Mouse (Mus musculus): ENCODE data around the gene Kcnj12. TPM values are rescaled to one million over a fixed set of nuclear protein-coding genes. Genes with fewer than 3 reads are reported as not detected.

Gene Kcnj12
- polyA plus RNA-seq (2012; ENCODE audit: low replicate concordance), result 0.16 TPM in 1 of 2 replicates, not detected in the other

GRCm38 (mm10) chr11:61022550-61023391 lies at the start of gene Kcnj12:
Gene Kcnj12, plus strand, starts transcription at chr11:61022564.

Other genes starting within 250 kb of the Kcnj12 start
- 1.7 and 6.6 TPM in 2 replicates for gene Top3a, start 245.2 kb upstream of the Kcnj12 start, polyA plus RNA-seq (2012; ENCODE audit: low replicate concordance)
- 0.97 and 3.1 TPM in 2 replicates for gene Smcr8, start 245.0 kb upstream of the Kcnj12 start, polyA plus RNA-seq (2012; ENCODE audit: low replicate concordance)
- 1.0 and 2.3 TPM in 2 replicates for gene Shmt1, start 210.8 kb upstream of the Kcnj12 start, polyA plus RNA-seq (2012; ENCODE audit: low replicate concordance)
- 2.1 and 5.7 TPM in 2 replicates for gene Dhrs7b, start 191.9 kb upstream of the Kcnj12 start, polyA plus RNA-seq (2012; ENCODE audit: low replicate concordance)
- gene Tmem11, start 143.3 kb upstream of the Kcnj12 start, polyA plus RNA-seq (2012; ENCODE audit: low replicate concordance), result 9.4 and 11.9 TPM in 2 replicates
- gene Natd1, start 107.8 kb upstream of the Kcnj12 start, polyA plus RNA-seq (2012; ENCODE audit: low replicate concordance), result 5.6 and 45.7 TPM in 2 replicates
- gene Map2k3, start 90.5 kb upstream of the Kcnj12 start, polyA plus RNA-seq (2012; ENCODE audit: low replicate concordance), result 139 and 192 TPM in 2 replicates
- gene Tnfrsf13b, start 104.2 kb downstream of the Kcnj12 start, polyA plus RNA-seq (2012; ENCODE audit: low replicate concordance), result 74.3 and 118 TPM in 2 replicates
- gene Usp22, start 152.5 kb downstream of the Kcnj12 start, polyA plus RNA-seq (2012; ENCODE audit: low replicate concordance), result 3.5 and 13.4 TPM in 2 replicates
- not detected in 2 replicates for gene Aldh3a1, start 185.0 kb downstream of the Kcnj12 start, polyA plus RNA-seq (2012; ENCODE audit: low replicate concordance)
- gene Aldh3a2, start 244.9 kb downstream of the Kcnj12 start, polyA plus RNA-seq (2012; ENCODE audit: low replicate concordance), result 5.4 and 6.1 TPM in 2 replicates

All from leukemia stem cell, adult 10-12 weeks (primary cell).